Mouse (Mus musculus) liver (tissue): ENCODE data around the gene Slc35f6.

Source experiments
- DNase-seq: peaks from one replicate; pipeline ENCODE4 v3.0.0-alpha.2; 2020; ENCODE audit warnings: mixed read lengths

Gene Slc35f6

DNA sequence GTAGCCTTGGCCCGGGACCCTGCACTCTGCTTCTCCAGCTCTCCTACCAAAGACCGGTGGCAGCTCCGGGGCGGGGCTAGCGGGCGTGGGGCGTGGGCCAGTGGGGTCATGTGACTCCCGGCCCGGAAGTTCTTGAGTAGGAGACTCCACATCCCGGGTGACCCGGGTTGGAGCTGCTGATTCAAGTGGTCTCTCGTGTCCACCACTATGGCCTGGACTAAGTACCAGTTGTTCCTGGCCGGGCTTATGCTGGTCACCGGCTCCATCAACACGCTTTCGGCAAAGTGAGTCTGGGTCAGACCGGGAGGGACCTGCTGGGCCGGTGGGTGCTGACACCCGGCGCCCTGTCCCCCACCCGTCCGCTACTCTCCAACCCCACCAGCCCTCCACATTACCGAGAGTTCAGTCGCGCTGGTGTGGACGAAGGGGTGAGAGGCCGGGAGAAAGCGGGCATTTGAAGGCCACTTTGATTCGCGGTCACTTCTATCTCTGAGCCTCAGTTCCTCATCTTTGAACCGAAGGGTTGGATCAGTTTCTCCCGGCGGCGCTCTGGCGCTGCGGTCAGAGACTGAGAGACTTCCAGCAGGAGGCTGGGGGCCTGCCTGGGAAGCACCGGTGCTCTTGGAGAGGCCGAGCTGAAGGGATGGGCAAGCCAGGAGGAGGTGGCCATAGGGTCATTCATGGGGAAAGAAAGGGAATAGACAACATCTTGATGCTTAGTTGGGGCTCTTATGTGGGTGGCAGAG lies at the start of gene Slc35f6:
Slc35f6 (plus strand) TSS at position 119 of the 746 bp plus-strand sequence.
- peak; percentile 92 for DNase-seq

DNA sequence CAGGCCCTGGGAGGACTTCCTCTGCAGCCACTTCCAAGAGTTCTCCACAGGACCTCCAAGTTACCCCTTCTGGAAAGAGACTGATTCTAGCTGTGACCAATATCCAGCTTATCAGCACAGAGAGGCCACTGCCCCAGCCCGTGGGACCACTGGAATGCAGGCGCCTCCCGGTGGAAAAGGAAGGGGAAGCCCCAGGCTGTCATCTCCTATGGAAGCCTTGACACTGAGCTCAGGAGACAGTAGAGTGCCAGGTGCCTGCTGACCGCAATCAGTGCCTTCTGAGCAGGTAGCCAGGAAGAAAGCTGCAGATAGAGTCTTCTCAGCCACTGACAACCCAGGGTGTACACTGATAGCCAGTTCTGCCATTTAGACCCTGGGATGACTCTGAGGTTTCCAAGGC lies 46.3 kb upstream of the Slc35f6 start:
- DNase-seq: no peak

DNA sequence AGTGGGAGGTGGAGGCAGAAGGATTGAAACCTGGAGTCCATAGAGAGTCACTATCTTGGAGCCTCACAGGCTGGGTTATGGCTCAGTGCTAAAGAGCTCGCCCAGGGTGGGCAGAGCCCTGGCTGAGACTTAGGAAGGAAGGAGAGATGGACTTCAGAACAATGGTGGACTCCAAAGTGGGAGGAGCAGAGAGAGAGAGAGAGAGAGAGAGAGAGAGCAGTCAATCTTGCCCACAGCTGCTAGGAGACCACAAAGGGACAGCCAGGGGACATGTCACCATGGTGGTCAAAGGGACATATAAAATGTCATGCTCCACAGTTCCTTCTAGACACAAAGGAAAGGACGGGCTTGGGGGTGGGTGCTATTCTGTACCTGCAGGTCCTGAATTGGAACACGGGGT lies 44.5 kb upstream of the Slc35f6 start:
- DNase-seq: no peak

DNA sequence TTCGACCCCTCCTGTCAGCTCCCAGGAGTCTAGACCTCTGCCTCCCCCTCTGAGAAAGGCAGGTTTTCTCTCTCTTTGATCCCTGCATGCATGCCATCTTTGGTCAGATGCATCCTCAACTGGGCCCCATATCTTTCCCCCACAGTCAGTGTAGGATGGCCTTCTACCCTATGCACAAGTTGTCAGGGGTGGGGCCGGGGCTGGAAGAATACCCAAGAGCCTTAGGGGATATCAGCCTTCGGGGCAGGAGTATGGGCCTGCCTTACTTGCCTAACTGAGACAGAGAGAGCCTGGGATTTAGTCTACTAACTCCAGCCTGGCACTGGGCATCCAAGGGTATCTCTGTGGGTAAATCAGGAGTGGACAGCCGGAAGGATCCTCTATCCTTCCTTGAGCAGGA lies 43.8 kb upstream of the Slc35f6 start:
- no peak for DNase-seq

DNA sequence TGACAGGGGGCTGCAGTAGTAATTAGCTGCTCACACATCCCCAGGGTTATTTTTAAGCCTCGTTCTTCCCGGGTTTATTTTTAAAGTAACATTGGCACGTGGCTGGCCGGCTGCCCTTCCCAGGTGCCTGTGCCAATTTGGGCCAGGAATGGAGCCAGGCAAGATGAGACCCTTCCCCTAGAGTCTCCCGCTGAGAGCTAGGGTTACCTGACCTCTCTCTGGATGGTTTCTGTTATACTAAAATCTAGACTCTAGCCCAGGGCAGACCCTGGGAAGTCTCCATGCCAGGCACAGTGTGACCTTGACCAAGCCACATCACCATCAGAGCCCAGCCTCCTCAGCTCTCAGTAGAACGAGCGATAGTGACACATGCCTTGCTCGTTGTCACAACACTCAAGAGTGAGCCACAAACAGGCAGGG lies 43.0 kb upstream of the Slc35f6 start:
- DNase-seq: no peak

DNA sequence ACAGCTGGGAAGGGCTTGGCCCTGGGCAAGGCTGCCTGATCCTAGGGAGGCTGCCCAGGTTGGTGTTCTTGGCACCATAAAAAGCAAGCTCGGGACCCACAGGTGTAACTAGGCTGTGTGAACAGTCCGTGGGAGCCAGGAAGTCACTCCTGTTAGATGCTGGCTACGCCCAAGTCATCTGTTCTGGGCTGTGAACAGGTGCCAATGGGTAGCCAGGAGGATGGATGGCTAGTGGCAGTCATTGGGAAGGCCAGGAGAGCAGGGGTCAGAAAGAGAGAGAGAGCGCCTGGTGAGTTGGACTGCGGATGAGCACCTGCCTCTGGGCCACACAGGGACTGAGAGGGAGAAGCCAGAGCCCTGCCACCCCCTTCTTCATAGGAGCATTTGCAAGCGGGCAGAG lies 42.1 kb upstream of the Slc35f6 start:
- DNase-seq: no peak

DNA sequence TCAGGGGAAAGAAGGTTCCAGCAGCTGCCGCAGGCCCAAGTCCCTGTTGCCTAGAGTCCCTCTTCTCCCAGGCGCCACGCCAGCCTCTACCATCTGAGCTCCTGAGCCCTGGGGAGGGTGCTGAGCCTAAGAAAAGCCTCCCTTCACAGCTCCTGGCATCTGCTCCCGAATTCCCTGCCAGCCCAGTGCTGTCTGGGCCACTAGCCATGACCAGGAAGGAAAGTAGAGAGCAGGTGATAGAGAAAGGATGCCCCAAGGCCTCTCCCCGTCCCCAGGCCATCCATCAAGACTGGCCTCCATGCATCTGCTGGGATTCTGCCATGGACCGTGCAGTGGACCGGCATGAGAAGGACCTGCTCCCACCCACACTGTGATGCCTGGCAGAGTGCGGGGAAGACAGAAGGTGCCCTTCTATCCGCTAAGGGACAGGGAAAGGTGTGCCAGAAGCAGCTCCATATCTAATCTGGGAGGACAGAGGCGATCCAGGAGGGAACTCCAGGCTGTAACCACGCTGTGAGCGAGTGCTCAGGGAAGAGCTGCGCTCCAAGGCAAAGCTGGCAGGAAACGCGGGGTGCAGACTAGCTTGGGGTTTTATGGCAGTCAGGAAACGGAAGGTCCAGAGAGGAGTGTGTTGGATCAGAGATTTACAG lies 41.2 kb upstream of the Slc35f6 start:
- DNase-seq: no peak

DNA sequence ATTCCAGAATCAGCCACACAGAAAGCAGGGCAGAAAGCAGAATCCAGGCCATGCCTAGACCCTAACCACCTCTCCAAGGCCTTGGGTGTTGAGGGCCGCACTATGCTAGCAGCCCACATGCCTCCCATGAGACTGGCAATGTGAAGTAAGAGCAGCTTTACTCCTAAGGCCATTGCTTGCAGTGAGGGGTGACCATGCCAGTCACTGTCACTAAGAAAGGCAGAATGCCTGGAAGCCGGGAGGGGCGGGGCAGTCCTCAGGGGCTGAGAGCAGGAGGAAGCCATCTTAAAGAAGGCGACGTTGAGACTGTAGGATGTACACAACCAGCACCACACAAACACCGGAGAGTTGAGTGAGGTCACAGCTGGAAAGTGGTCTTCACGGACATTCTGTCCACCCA lies 38.6 kb upstream of the Slc35f6 start:
- no peak for DNase-seq

DNA sequence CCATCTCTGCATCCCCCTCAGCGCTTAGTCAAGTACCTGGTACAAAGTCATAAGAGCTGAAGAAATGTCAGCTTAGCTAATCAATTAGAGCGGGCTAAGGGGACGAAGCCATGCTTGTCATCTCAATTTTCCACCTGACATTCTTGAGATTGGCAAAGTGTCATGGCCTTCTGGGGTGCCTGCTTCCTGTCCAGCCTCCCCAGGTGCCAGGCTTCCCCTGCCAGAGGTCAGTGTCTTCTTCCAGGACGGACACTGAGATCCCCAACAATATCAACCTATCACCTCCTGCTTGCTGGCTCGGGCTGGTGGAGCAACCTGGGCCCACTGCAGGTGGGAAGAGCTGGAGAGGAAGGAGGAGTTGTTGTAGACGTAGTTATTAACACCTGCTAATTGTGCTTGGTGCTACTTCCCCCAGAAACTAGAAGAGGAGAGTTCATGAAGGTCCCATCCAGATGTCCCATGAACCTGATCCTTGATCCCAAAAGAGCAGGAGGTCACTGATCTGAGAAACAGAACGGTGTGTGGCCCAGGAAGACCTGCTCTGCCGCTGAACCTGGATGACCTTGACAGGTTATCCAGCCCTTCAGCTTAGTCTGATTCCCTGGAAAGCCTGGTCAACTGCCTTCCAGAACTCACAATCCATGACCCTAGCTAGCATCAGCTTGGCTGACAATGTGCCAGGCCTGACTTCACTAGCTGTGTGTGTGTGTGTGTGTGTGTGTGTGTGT lies 37.7 kb upstream of the Slc35f6 start:
- no peak for DNase-seq

DNA sequence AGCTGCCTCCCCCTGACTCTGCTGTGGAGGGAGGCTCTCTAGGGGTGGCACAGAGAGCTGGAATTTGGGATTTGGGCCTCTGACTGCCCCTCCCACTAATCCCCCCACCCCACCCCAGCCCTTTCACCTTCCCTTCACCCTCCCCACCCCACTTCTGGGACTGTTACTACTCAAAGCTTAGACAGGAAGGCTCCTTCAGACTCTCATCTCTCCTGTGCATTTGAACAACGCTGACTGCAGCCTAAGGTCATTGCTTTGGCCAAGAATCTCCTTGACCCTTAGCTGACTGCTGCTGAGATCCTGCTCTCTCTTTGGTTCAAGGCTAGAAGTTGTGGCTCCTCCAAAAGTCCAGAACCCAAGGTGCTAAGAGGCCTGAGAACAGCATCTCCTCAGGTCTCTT lies 36.6 kb upstream of the Slc35f6 start:
- no peak for DNase-seq

DNA sequence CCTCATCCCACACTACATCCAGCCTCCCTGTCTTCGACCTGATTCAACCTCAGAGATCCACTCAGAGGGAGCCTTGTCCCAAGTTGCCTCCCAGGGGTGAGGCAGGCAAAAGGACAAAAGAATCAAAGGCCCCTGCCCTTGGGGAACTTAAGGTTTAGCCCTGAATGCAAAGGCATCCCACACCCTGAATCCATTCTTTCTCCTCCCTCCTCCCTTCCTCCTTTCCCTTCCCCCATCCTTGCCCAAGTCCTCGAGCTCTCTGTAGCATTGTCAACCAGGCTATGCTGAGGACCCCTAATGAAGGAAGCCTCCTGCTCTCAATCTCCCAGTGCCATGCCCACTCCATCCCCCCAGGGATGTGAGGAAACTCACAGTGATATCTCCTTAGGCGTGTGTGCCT lies 36.0 kb upstream of the Slc35f6 start:
- DNase-seq: no peak

DNA sequence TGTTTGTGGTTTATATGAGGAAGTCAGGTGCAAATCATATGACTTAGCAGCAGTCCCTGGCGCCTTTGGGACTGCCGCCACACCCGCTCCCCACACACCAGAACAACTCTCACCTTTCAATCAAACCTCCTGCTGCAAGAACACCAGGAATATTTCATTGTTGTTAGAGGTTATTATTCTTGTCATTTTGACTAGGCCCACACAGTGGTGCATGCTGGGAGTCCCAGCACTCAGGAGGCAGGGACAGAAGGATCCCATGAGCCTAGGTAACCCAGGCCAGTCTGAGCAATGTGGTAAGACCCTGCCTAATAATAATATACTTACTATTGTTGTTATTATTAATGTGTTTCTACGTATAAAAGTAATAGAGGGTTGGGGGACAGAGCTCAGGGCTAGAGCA lies 35.2 kb upstream of the Slc35f6 start:
- no peak for DNase-seq

DNA sequence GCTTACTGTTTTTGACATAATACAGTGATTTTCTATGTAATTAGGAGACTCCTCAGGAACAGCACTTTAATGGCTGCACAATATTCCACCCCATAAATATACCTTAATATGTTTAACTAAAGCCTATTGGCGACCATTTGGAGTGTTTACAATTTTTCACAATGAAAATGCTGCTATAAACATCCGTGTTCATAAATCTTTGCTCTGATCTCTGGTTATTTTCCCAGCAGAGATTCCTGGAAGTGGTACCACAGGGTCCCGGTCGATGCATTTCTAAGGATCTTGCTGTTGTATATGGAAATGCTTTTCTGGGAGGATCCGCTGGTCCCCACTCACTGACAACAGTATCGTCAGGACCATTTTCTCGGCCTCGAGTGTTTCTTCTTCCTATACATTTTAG lies 34.5 kb upstream of the Slc35f6 start:
- DNase-seq: no peak

DNA sequence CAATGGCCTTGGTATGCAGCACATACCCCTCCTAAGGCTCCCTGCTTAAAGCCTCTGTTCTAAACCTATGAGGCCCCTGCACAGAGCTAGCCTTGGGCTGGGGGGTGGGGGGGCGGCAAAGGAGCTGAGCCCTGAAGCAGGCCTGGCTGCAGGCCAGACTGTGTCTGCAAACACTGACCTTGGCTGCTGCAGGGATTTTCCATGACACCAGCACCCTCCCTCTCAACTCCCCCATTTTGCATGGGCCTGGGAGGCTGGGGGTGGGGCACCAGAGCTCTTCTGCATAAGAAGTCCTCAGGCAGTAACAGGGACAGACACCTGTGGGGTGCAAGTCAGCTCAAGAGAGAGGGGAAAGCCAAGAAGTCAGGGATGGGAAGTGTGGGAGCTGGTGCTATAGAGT lies 33.5 kb upstream of the Slc35f6 start:
- peak; percentile 54 for DNase-seq

DNA sequence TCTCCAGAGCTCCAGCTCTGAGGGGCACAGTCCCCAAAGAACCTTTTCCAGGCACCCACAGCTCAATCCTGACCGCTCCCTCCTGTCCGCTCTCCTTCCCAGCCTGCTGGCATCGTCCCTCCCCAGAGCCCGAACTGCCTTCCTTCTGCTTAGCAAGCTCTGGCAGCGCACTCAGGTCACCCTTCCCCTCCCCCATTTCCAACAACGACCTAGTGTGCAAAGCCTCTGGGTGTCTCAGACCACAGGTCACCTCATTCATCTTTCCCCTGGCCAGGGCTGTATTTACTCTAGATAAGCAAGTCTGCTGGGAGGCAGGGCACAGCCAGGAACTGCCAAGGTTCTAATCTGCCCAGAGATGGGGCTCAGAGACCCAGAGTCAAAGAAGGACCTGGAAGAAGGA lies 32.3 kb upstream of the Slc35f6 start:
- peak; percentile 49 for DNase-seq

DNA sequence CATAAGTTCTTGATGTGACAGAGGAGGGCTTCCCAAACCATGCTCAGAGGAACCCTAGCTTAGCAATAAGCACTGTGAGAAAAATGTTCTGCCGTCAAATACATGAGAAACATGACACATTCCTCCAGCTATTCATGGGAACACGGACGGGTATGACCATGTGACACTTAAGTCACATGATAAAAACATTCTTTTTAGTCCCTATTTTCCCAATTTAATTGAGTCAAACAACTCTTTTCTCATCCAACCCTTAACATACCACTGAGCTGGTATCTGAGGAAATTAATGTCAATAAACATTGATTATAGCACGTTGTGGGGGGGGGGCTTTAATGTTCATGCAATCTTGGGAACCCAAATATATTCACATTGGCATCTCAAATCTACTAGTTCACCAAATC lies 31.9 kb upstream of the Slc35f6 start:
- no peak for DNase-seq

DNA sequence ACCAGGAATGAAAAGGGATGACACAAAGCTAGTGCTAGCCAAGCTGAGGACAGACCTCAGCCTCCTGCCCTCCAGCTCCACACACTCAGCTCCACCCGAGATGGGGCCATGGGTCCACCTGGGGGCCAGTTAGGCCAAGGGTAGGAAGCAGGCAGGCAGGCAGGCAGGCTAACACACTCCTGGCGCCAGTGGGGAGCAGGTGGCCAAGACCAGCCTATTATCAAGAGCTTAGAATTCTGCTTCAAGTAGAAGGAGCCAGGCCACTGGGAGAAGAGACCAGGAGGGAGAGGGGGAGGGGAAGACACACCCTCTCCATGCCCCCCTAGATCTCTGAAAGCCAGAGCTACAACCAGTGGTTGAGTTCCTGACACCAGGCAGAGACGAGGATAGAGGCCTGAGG lies 31.1 kb upstream of the Slc35f6 start:
- DNase-seq: no peak

DNA sequence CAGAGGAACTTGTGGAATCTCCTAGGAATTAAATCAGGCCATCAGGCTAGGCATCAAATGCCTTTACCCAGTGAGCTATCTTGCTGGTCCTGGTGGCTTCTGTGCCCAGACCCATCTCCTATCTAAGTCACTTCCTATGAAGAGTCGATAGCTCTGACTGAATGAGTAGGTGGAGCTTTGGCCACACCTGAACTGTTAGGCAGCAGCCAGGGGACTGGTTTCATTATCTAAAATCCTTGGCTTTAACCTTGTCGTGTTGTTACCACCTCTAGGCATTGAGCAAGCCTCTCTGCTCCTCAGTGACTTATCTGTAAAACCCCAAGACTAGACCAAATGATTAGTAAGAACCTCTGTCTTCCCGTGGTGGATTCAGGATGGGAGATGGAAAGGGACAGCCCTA lies 30.4 kb upstream of the Slc35f6 start:
- no peak for DNase-seq

DNA sequence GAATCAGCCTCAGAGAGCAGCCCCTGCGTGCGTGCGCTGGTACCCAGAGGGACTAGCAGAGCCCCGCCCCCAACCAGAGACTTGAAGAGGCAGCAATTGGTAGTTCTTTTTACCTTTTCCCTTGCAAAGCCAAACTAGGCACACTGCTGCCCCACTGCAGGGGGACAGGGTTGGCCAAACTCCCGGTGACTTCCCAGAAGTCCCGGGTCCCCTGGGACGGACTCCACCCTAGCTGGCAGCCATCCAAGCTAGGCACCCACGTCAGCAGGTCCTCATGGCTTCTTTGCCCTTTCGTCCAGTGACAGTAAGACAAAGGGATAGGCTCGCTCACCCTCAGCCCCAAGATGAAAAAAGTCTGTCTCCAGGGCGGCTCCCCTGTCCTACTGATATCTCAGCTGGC lies 29.9 kb upstream of the Slc35f6 start:
- DNase-seq: peak; percentile 19

DNA sequence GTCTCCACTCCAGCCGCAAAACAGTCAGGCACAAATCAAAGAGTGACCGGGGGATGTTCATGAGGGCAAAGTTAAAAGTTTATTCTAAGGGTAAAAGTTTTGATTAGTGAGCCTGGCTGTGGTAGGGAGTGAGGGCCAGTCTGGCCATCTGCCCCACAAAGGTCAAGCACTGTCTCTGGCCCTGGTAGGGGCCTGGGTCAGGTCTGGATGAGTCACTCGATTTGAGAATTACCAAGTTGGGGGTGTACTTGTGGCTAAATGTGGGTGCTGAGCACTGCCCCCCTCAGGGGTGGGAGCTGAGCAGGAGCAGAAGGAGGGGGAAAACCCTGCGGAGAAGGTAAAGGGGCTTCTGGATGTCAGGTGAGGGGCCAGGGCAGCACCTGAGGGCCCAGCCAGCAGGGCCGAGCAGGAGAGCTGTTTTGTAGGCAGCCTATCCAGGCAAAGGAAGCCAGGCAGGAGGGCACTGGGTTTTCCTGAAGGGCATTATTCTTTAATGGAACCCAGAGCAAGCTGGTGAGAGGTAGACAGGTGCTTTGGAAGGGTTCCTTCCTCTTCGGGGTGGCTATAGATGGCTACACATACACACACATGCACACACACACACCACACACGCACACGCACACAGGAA lies 29.2 kb upstream of the Slc35f6 start:
- no peak for DNase-seq

DNA sequence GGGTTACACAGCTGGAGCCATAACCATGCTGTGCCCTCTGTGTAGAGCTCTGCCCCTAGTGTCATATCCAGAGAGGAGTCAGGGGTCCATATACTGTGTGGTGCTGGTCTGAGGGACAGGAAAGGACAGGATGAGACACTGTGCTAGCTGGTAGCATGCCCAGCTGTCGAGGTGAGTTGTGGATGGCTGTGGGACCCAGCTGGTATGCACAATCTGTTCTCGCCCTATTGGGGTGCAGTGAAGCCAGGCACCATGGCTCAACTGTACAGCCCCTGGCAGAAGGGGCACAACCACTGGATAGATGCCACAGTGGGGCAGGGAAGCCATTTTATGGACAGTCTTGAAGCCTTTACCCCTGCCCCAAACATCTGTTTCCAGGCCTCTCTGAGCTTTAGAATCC lies 28.5 kb upstream of the Slc35f6 start:
- DNase-seq: no peak

DNA sequence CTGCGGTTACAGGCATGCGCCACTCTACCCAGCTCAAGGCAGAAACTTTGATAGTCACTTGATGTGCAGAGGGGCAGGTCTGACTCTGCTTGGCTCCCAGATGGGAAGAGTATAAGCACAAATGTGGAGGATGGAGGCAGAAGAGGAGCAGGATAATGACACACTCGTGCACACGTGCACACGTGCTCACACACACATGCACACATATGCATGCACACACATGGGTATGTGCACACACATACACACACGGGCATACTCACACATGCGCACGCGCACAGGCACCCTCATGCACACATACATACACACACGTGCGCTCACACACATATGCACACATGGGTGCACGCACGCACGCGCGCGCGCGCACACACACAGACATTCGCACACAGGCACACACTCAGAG lies 27.2 kb upstream of the Slc35f6 start:
- DNase-seq: no peak

DNA sequence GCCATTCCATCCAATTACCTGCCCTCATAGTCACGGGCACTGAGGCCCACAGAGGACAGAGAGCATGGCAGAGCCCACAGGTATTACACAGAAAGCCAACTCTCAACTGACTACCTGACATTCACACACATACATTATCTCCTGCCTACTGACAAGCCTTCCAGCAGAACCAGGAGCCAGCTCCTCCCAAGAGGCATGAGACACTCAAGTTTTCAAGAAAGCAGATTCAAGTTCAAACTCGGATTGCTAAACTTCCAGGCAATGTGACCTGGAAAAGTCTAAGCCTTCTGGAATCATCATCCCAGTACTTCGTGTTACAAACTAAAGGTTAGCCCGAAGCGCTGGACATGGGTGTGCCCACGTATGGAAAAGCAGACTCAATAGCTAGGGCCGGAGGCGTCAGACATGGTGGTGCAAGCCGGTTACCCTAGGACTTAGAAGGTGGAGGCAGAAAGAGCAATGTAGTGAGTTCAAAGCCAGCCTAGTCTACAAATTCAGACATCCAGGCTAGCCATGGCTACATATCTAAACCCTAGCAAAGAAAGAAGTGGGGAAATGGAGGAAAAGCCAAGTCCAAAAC lies 26.4 kb upstream of the Slc35f6 start:
- no peak for DNase-seq

DNA sequence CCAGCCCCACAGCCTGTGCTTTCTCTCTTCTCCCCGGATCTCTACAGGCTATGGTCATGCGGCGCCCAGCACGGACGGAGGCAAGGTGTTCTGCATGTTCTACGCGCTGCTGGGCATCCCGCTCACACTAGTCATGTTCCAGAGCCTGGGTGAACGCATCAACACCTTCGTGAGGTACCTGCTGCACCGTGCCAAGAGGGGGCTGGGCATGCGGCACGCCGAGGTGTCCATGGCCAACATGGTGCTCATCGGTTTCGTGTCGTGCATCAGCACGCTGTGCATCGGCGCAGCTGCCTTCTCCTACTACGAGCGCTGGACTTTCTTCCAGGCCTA lies 25.9 kb upstream of the Slc35f6 start:
- no peak for DNase-seq
